Comparison of ENCODE assay signal across 24 mouse cellular contexts in the genomic region with DNA sequence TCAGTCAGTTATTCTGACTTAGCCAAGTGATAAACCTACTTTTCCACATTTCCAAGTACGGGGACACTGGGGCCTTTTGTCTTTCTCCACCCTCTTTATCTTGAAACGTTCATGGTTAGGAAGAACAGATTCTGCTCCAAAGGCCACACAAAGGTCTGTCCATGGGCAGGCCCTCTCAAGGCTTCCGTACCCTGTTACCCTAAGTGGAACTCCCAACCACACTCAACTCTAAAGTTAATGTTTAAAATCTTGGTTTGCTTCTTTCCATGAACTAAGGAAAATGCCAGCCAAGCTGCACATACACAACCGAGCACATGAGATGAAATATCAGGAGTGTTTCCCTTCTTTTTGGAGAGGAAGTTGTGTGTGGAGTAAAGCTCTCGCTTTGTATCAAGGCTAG. TPM values are rescaled to one million over a fixed set of nuclear protein-coding genes. Genes with fewer than 3 reads are reported as not detected.
DNase-seq lines count a peak whose midpoint lies in the region; ATAC-seq and TF ChIP-seq lines count a peak whose summit lies in the region.
"Had no signal": no experiment of that assay in that cellular context is flagged by ENCODE, and none has a peak within 500 bp of the region (broad histone marks: within the 10 kb centered on the region; RNA-seq: fewer than 3 reads in every experiment).

No protein-coding gene starts in this region.

- TF ChIP-seq CTCF in heart, adult 2 months (IDR thresholded peaks at IDR 0.05): no peak
- no peak for TF ChIP-seq CTCF in kidney, adult 2 months (conservative IDR thresholded peaks at IDR 0.05; ENCODE audit: insufficient read depth, insufficient read length, low read depth, low read length)

- no peak overlapping the region for H3K9ac ChIP-seq in heart, embryonic 12.5 days
- no peak overlapping the region for H3K9ac ChIP-seq in heart, adult 2 months (ENCODE audit: low read depth, low read length)
- H3K9ac ChIP-seq in kidney, embryonic 15.5 days: no peak overlapping the region
- H3K9ac ChIP-seq: embryonic facial prominence, embryonic 12.5 days; forebrain, embryonic 13.5 days; forebrain, embryonic 15.5 days had no signal

- H3K4me3 ChIP-seq in heart, embryonic 12.5 days: no peak overlapping the region
- H3K4me3 ChIP-seq in heart, adult 2 months: no peak overlapping the region
- H3K4me3 ChIP-seq in kidney, adult 2 months (ENCODE audit: insufficient read depth, low read depth, low read length): no peak overlapping the region
- no peak overlapping the region for H3K4me3 ChIP-seq in kidney, embryonic 15.5 days (replicated peaks)
- H3K4me3 ChIP-seq: embryonic facial prominence, embryonic 10.5 days; embryonic facial prominence, embryonic 12.5 days; forebrain, embryonic 13.5 days; forebrain, embryonic 15.5 days had no signal

- H3K36me3 ChIP-seq in heart, embryonic 12.5 days: peaks cover 95% of the 10 kb centered on the region
- H3K36me3 ChIP-seq in heart, adult 2 months (ENCODE audit: control insufficient read depth, insufficient read depth, low read length): peaks cover 35% of the 10 kb centered on the region
- peaks cover 3% of the 10 kb centered on the region; the same call in 1 of the 2 replicates for H3K36me3 ChIP-seq in kidney, adult 2 months (ENCODE audit: control insufficient read depth, insufficient read depth, low read length)
- peaks cover 86% of the 10 kb centered on the region for H3K36me3 ChIP-seq in kidney, embryonic 15.5 days

- H3K9me3 ChIP-seq in heart, embryonic 12.5 days (replicated peaks): no peaks in the 10 kb centered on the region
- H3K9me3 ChIP-seq in kidney, embryonic 15.5 days (replicated peaks): no peaks in the 10 kb centered on the region
- H3K9me3 ChIP-seq: embryonic facial prominence, embryonic 10.5 days; embryonic facial prominence, embryonic 12.5 days; forebrain, embryonic 13.5 days; forebrain, embryonic 15.5 days; G1E had no signal

- H3K4me1 ChIP-seq in heart, embryonic 12.5 days (replicated peaks): peaks cover 21% of the 10 kb centered on the region
- H3K4me1 ChIP-seq in heart, adult 2 months (ENCODE audit: control insufficient read depth, insufficient read depth, low read length): peaks cover 6% of the 10 kb centered on the region
- H3K4me1 ChIP-seq in kidney, adult 2 months (ENCODE audit: control insufficient read depth, insufficient read depth, low read length): peaks cover 24% of the 10 kb centered on the region
- H3K4me1 ChIP-seq in kidney, embryonic 15.5 days: peaks cover 5% of the 10 kb centered on the region
- H3K4me1 ChIP-seq: embryonic facial prominence, embryonic 12.5 days; forebrain, embryonic 13.5 days; forebrain, embryonic 15.5 days had no signal

- no peak for TF ChIP-seq EP300 in heart, adult 2 months (IDR thresholded peaks at IDR 0.05; ENCODE audit: insufficient read depth, low read depth, low read length)

- H3K4me2 ChIP-seq in heart, embryonic 12.5 days: no peak overlapping the region
- no peak overlapping the region for H3K4me2 ChIP-seq in kidney, embryonic 15.5 days
- H3K4me2 ChIP-seq: embryonic facial prominence, embryonic 12.5 days; forebrain, embryonic 13.5 days; forebrain, embryonic 15.5 days had no signal

- H3K27me3 ChIP-seq in heart, embryonic 12.5 days (replicated peaks): no peaks in the 10 kb centered on the region
- H3K27me3 ChIP-seq in heart, adult 2 months (ENCODE audit: control insufficient read depth, insufficient read depth, low read length): no peaks in the 10 kb centered on the region
- no peaks in the 10 kb centered on the region for H3K27me3 ChIP-seq in kidney, adult 2 months (replicated peaks; ENCODE audit: control insufficient read depth, insufficient read depth, low read length)
- H3K27me3 ChIP-seq in kidney, embryonic 15.5 days: no peaks in the 10 kb centered on the region
- H3K27me3 ChIP-seq: CH12.LX; embryonic facial prominence, embryonic 12.5 days; forebrain, embryonic 13.5 days; forebrain, embryonic 15.5 days; Patski had no signal

- H3K27ac ChIP-seq in heart, embryonic 12.5 days (ENCODE audit: poor library complexity, severe bottlenecking): 0 out of 2 replicates have a peak overlapping the region, but pooled peaks have one; percentile 57
- H3K27ac ChIP-seq in heart, adult 2 months: no peak overlapping the region
- H3K27ac ChIP-seq in kidney, adult 2 months (ENCODE audit: insufficient read depth, low read depth, low read length): no peak overlapping the region
- H3K27ac ChIP-seq in kidney, embryonic 15.5 days: no peak overlapping the region
- H3K27ac ChIP-seq: embryonic facial prominence, embryonic 10.5 days; embryonic facial prominence, embryonic 12.5 days; forebrain, embryonic 13.5 days; forebrain, embryonic 15.5 days had no signal

- no peak for TF ChIP-seq POLR2A in heart, adult 2 months (IDR thresholded peaks at IDR 0.05; ENCODE audit: insufficient read depth, low read depth, low read length)
- no peak for TF ChIP-seq POLR2A in kidney, adult 2 months (IDR thresholded peaks at IDR 0.05; ENCODE audit: low read depth, low read length)

- H3K79me2 ChIP-seq in heart, adult 2 months (replicated peaks; ENCODE audit: control insufficient read depth, insufficient read depth, low read length): no peaks in the 10 kb centered on the region

- ATAC-seq in heart, embryonic 12.5 days (ENCODE audit: insufficient number of reproducible peaks, low FRiP score): no peak
- ATAC-seq in kidney, embryonic 15.5 days (replicated peaks; ENCODE audit: low FRiP score): no peak
- ATAC-seq: activated CD4-positive, CD25-positive, alpha-beta regulatory T cell, adult 4 months; CD4-positive, CD25-positive, alpha-beta regulatory T cell, adult 4 months; forebrain, embryonic 13.5 days; forebrain, embryonic 15.5 days; Patski had no signal

- no peak for DNase-seq in heart, adult 2 months
- DNase-seq in kidney, adult 2 months: peak; percentile 75
- DNase-seq in kidney, adult 9 months: peak; percentile 65
- DNase-seq in kidney, postnatal 14 days: no peak
- DNase-seq: adrenal gland, adult 8-10 months; adrenal gland, postnatal 14 days; adrenal gland, postnatal 36 days; B cell, adult 2 months; cerebellum, adult 11-12 months; cerebellum, adult 2 months; cerebellum, adult 9-10 months; cerebellum, postnatal 10 days; cerebellum, postnatal 25 days had no signal

- 70% methylated on average over 5 of the region's 5 CpGs for WGBS in heart, embryonic 12.5 days
- WGBS in heart, adult 2 months: 69% methylated on average over 5 of the region's 5 CpGs
- 61% methylated on average over 5 of the region's 5 CpGs for WGBS in kidney, adult 2 months
- WGBS in kidney, embryonic 15.5 days: 88% methylated on average over 5 of the region's 5 CpGs

- intact Hi-C loops in heart, adult 2 months (cut with DNase I): no loop called here

RNA-seq across cellular contexts. Expression of a gene that starts 43.3 kb away (rescaled TPM):
- 56.5 and 58.0 TPM in 2 replicates for polyA plus RNA-seq in heart, embryonic 12.5 days (2016; fragmentation: Nextera tagmentation; extraction: Ambion mirVana)
- total RNA-seq in heart, adult 2 months (2021): 10 to 100 TPM; 68.7 to 69.7 TPM
- 42.6 and 57.4 TPM in 2 replicates for polyA plus RNA-seq in heart, adult 2 months (2012; rRNA removed)
- 20.1 and 22.2 TPM in 2 replicates for polyA plus RNA-seq in kidney, adult 2 months (2012; rRNA removed)
- 46.3 and 46.4 TPM in 2 replicates for polyA plus RNA-seq in kidney, embryonic 15.5 days (2015; fragmentation: Nextera tagmentation; extraction: Ambion mirVana)

RNA-seq across cellular contexts. Expression of a gene that starts 52.8 kb away (rescaled TPM):
- polyA plus RNA-seq in heart, embryonic 12.5 days (2016; fragmentation: Nextera tagmentation; extraction: Ambion mirVana): 93.8 and 94.3 TPM in 2 replicates
- total RNA-seq in heart, adult 2 months (2021): 10 to 100 TPM; 27.0 to 31.7 TPM
- polyA plus RNA-seq in heart, adult 2 months (2012; rRNA removed): 13.8 and 28.8 TPM in 2 replicates
- polyA plus RNA-seq in kidney, adult 2 months (2012; rRNA removed): 21.2 and 30.1 TPM in 2 replicates
- polyA plus RNA-seq in kidney, embryonic 15.5 days (2015; fragmentation: Nextera tagmentation; extraction: Ambion mirVana): 159 and 162 TPM in 2 replicates

Comparison
In these comparisons a context has a peak if more than half of its experiments do, and no peak if none do; other contexts are left out.
1. DNase-seq: peak in kidney, adult 2 months (single experiment) and kidney, adult 9 months (single experiment); none in heart, adult 2 months (0 of 2) and kidney, postnatal 14 days (single experiment).